Mouse (Mus musculus) thymus, postnatal 10 days (tissue): ENCODE measurements at regions not wholly inside any gene's neighbourhood (a gene's known extent, or its start where the extent isn't known, plus 50 kb on each side); places are given as distances from the start of the nearest gene placed in this dataset.

Experiments
- DNase-seq, 2 experiments: peaks; one replicate each; pipeline ENCODE4 v3.0.0; 2021; ENCODE audit warnings: low spot score in 2 of 2

DNA sequence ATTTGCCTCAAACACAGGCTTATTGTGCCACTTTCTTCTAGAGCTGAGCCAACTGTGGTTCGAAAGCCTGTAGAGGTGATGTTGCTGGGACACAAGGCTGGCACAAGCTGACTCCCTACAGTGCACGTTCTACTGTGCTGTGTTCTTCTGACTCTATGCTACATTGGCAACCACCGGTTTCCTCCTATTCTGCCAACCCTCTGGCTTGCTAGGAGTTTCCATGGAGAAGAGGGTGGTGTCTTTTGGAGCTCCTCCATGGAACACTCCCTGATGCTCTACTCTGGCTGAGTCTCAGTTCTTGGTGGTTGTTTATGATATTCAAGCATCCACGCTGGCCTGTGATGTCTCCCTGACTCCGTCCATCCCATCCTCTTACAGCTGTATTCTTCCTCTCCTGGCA, 124.9 kb upstream of the Nmur2 start:
- no peak for DNase-seq

GRCm38 (mm10) chr11:56160286-56160685, 119.5 kb upstream of the Nmur2 start:
- DNase-seq: no peak

DNA sequence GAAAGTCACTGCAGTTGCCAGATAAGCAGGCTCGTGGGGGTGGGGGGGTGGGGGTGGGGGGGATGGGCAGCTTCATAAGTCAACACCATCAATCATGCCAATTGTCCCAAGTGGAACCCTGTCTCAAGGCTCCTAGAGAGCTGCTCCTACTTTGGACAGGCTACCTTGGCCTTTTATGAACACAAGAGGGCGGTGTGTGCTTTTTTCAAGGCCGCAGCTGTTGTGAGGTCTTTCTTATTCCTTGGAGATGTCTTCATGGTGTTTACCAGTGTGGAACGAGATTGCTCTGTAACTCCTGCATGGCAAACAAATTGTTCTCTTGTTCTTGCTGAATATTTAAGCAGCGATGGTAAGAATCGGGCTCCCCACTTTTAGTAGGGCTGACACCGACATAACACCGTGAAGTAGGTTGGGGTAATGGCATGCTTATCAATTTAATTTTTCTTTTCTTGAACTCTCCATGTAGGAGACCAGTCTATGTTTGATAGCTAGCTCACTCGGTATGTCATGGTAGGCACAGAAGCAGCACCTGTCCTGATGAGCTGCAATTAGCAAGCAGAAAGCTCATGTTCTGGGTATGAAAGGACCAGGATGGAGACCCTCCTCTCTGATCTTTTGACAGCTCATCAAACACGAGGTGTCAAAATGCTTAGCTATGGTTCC, 118.7 kb upstream of the Nmur2 start:
- no peak for DNase-seq

- DNase-seq: no peak
Observed at GRCm38 (mm10) chr11:56150825-56151342, 110.1 kb upstream of the Nmur2 start.

DNA sequence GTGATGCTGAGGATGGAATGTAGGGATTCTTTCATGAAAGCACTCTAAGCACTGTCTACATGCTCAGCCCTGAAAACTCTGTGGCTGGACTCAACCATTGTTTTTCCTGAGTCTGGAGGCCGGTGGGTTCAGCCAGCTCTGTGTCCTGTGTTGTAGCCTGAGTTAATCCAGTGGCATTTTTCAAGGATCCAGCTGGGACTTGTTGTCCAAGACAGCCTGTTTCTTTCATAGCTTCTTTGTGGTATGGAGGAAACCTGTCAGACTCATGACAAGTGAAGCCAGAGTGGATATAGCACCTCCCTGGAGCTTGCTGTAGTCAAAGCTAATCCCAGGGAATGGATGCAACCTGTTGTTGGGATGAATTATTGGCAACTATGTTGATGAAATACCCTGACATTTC, 108.9 kb upstream of the Nmur2 start:
- DNase-seq: no peak

GRCm38 (mm10) chr11:56148956-56149355, 108.1 kb upstream of the Nmur2 start:
- no peak for DNase-seq

- DNase-seq: no peak
Observed at GRCm38 (mm10) chr11:56146708-56147107, 105.9 kb upstream of the Nmur2 start.

DNA sequence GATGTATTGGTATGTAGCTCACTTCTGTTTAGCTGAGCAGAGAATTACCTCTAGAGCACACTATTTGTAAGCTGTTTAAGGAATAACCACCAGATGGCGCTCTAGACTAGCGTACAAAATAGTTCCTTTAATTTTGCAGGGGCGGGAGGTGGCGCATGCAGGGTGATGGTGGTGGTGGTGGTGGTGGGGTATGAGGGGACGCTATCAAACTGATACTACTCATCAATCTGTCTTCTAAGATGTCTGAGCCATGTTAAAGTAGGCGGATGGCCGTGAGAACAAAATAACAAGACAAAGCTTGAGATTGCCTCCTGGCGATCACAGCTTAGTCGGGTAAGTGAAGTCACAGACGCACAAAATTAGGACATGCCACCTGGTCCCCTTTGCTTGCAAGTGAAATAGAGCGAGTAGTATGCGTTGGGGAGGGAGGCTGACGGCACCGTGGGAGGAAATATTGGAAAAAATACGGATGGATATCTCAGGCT, 90.6 kb upstream of the Nmur2 start:
- DNase-seq: peak in 1 of 2 experiments; percentile 17

GRCm38 (mm10) chr11:56116553-56117232, 75.9 kb upstream of the Nmur2 start:
- no peak for DNase-seq

DNA sequence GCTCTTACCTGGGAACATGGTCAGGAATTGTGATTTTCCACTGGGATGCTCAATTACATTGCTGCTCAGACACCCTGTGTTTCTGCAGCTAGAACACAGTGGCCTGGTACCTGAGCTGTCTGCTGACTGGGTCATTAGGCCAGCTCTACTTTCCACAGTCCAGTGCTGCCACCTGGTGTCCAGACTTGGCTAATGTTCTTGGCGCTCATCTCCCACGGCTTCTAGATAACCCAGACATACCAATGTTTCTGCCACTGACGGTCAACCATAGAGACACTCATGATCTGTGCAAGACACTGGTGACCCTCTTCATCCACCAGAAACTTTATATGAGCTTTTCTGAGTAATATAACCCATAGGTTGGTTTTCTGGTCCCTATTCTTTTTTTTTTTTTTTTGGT, 67.1 kb upstream of the Nmur2 start:
- DNase-seq: peak in 1 of 2 experiments; percentile 38

DNA sequence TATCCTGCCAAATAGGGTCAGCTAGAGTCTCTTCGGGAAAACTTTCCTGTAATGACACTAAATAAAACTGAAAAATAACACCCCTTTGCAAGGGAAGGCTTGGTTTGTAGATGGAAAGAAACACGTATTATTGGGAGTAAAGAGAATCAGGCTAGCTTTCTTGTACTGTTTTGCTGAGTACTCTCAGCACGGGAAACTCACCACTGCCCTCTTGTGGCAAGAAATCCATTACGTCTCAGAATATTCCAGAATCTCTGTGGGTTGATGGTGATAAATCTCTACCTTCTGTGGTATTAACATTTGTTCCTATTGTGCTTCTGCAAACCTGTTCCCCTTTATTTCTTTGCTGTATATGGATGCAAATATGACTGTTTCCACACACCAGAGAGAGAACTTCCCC, 64.8 kb upstream of the Nmur2 start:
- DNase-seq: peak in 1 of 2 experiments; percentile 14

GRCm38 (mm10) chr11:56092891-56093290, 52.1 kb upstream of the Nmur2 start:
- DNase-seq: no peak
